Mouse (Mus musculus): ENCODE measurements around the gene 1500009L16Rik.

The 1500009L16Rik gene

GRCm38 (mm10) chr10:83760535-83760934, 37.9 kb downstream of the 1500009L16Rik start:
- no peak for DNase-seq (ENCODE audit: low spot score)

GRCm38 (mm10) chr10:83763891-83764290, 41.2 kb downstream of the 1500009L16Rik start:
- no peak for DNase-seq (ENCODE audit: low spot score)

- no peak for DNase-seq (ENCODE audit: low spot score)
These were observed 44.2 kb downstream of the 1500009L16Rik start for GRCm38 (mm10) chr10:83766882-83767281.

GRCm38 (mm10) chr10:83776272-83776878, 53.7 kb downstream of the 1500009L16Rik start:
- peak; percentile 60 for DNase-seq (ENCODE audit: low spot score)

- DNase-seq (ENCODE audit: low spot score): no peak
These were observed 54.6 kb downstream of the 1500009L16Rik start for GRCm38 (mm10) chr10:83777253-83777652.

- DNase-seq (ENCODE audit: low spot score): no peak
These were observed 59.2 kb downstream of the 1500009L16Rik start for GRCm38 (mm10) chr10:83781854-83782253.

- DNase-seq (ENCODE audit: low spot score): no peak
These were observed 59.9 kb downstream of the 1500009L16Rik start for GRCm38 (mm10) chr10:83782371-83783120.

- DNase-seq (ENCODE audit: low spot score): peak; percentile 28
These were observed 62.3 kb downstream of the 1500009L16Rik start for GRCm38 (mm10) chr10:83785003-83785402.

- DNase-seq (ENCODE audit: low spot score): no peak
These were observed 63.1 kb downstream of the 1500009L16Rik start for GRCm38 (mm10) chr10:83785627-83786392.

GRCm38 (mm10) chr10:83795088-83795487, 72.4 kb downstream of the 1500009L16Rik start:
- DNase-seq (ENCODE audit: low spot score): no peak

GRCm38 (mm10) chr10:83795500-83795899, 72.8 kb downstream of the 1500009L16Rik start:
- no peak for DNase-seq (ENCODE audit: low spot score)

GRCm38 (mm10) chr10:83804021-83804420, 81.4 kb downstream of the 1500009L16Rik start:
- DNase-seq (ENCODE audit: low spot score): no peak

- DNase-seq (ENCODE audit: low spot score): no peak
These were observed 82.6 kb downstream of the 1500009L16Rik start for GRCm38 (mm10) chr10:83805201-83805718.

- DNase-seq (ENCODE audit: low spot score): no peak
These were observed 84.6 kb downstream of the 1500009L16Rik start for GRCm38 (mm10) chr10:83807251-83807650.

All from ovary, postnatal 36 days (tissue).